Mouse (Mus musculus) midbrain, embryonic 13.5 days (tissue): ENCODE results near the gene Timm10. TPM values are rescaled to one million over a fixed set of nuclear protein-coding genes. Genes with fewer than 3 reads are reported as not detected.

Source experiments
- ATAC-seq: fragments of 200-750 bp; cut with Nextera tagmentation; 2 replicates; pipeline ENCODE4 v1.8.0; 2017; ENCODE audit warnings: mild to moderate bottlenecking, moderate TSS enrichment, moderate library complexity
- H3K27ac ChIP-seq: fragments of 300-500 bp; sonication (generic); 2 replicates; pipeline ENCODE4 v1.5.1; 2015; ENCODE audit warnings: inconsistent platforms, mild to moderate bottlenecking, moderate library complexity
- H3K27me3 ChIP-seq: fragments of 300-500 bp; sonication (generic); 2 replicates; pipeline ENCODE4 v1.6.1; 2015; ENCODE audit warnings: mild to moderate bottlenecking, inconsistent platforms
- H3K36me3 ChIP-seq: fragments of 300-500 bp; sonication (generic); 2 replicates; pipeline ENCODE4 v1.6.1; 2015; ENCODE audit warnings: mild to moderate bottlenecking, inconsistent platforms
- H3K4me1 ChIP-seq: fragments of 300-500 bp; sonication (generic); replicated peaks from 2 replicates; pipeline ENCODE4 v1.6.1; 2015; ENCODE audit warnings: inconsistent platforms
- H3K4me2 ChIP-seq: fragments of 300-500 bp; sonication (generic); replicated peaks from 2 replicates; pipeline ENCODE4 v1.6.1; 2015; ENCODE audit warnings: moderate library complexity, mild to moderate bottlenecking, inconsistent platforms
- H3K4me3 ChIP-seq: fragments of 300-500 bp; sonication (generic); replicated peaks from 2 replicates; pipeline ENCODE4 v1.5.1; 2015; ENCODE audit warnings: mild to moderate bottlenecking, inconsistent platforms
- H3K9ac ChIP-seq: fragments of 300-500 bp; sonication (generic); replicated peaks from 2 replicates; pipeline ENCODE4 v1.6.1; 2015; ENCODE audit warnings: mild to moderate bottlenecking, inconsistent platforms
- H3K9me3 ChIP-seq: fragments of 300-500 bp; sonication (generic); 2 replicates; pipeline ENCODE4 v1.6.1; 2016; ENCODE audit warnings: mild to moderate bottlenecking, inconsistent platforms
- WGBS: fragments of 180-500 bp; shearing (Covaris S2); methylation state at CpG from one replicate; pipeline ENCODE4 v1.1.7; 2015; 5-methylcytosine and 5-hydroxymethylcytosine counted together
- polyA plus RNA-seq: library from polyadenylated mRNA; unstranded; fragments of >200 nt; fragmentation: Nextera tagmentation; extraction: Ambion mirVana; gene quantifications from 2 replicates; pipeline ENCODE4 v1.2.1, GENCODE M21; 2015

The Timm10 gene
- 53.6 and 54.5 TPM in 2 replicates for polyA plus RNA-seq

GRCm38 (mm10) chr2:84826488-84827282 is at the start of gene Timm10:
TSS of gene Timm10 (plus strand) at chr2:84826997.
- WGBS, result under 1% methylated on average over 34 of the region's 34 CpGs
- H3K4me1 ChIP-seq, result peaks cover 16% of the 10 kb centered on the region
- peaks cover 11% of the 10 kb centered on the region for H3K27me3 ChIP-seq
- H3K9ac ChIP-seq, result peak within 1 kb of the TSS; percentile 81
- ATAC-seq, result peak; percentile 94
- no peaks in the 10 kb centered on the region for H3K9me3 ChIP-seq
- peak within 1 kb of the TSS; percentile 100 for H3K4me2 ChIP-seq
- 0 out of 2 replicates have a peak within 1 kb of the TSS, but pooled peaks have one; percentile 9 for H3K27ac ChIP-seq
- peak within 1 kb of the TSS; percentile 94 for H3K4me3 ChIP-seq
- H3K36me3 ChIP-seq, result peaks cover 12% of the 10 kb centered on the region

- Histone ChIP-seq H3K27ac (no peak overlapping the region; the same call in 1 of the 2 replicates), H3K9me3 (no peaks in the 10 kb centered on the region), H3K4me3 (no peak overlapping the region), H3K4me2 (no peak overlapping the region), H3K4me1 (peaks cover 20% of the 10 kb centered on the region), H3K9ac (no peak overlapping the region), H3K36me3 (no peaks in the 10 kb centered on the region), H3K27me3 (no peaks in the 10 kb centered on the region)
- WGBS, result 62% methylated on average over 3 of the region's 3 CpGs
- ATAC-seq, result no peak
Observed at GRCm38 (mm10) chr2:84777706-84778105, 49.1 kb upstream of the Timm10 start.

- Histone ChIP-seq H3K27ac (no peak overlapping the region), H3K4me3 (no peak overlapping the region), H3K4me2 (no peak overlapping the region), H3K36me3 (no peaks in the 10 kb centered on the region), H3K27me3 (no peaks in the 10 kb centered on the region), H3K9ac (no peak overlapping the region), H3K4me1 (peaks cover 7% of the 10 kb centered on the region), H3K9me3 (no peaks in the 10 kb centered on the region)
- no peak for ATAC-seq
- WGBS, result 57% methylated on average over 6 of the region's 6 CpGs
Observed at GRCm38 (mm10) chr2:84779210-84779609, 47.6 kb upstream of the Timm10 start.

GRCm38 (mm10) chr2:84783315-84783714 is 43.5 kb upstream of the Timm10 start:
- Histone ChIP-seq H3K9me3 (no peaks in the 10 kb centered on the region), H3K4me1 (no peaks in the 10 kb centered on the region), H3K36me3 (no peaks in the 10 kb centered on the region), H3K9ac (no peak overlapping the region), H3K27me3 (no peaks in the 10 kb centered on the region), H3K4me3 (no peak overlapping the region), H3K27ac (no peak overlapping the region), H3K4me2 (no peak overlapping the region)
- no peak for ATAC-seq
- 93% methylated on average over 1 of the region's 1 CpGs for WGBS

- no peaks in the 10 kb centered on the region for H3K27me3 ChIP-seq
- no peaks in the 10 kb centered on the region for H3K36me3 ChIP-seq
- no peak overlapping the region for H3K9ac ChIP-seq
- no peak overlapping the region for H3K4me2 ChIP-seq
- no peak for ATAC-seq
- H3K9me3 ChIP-seq, result no peaks in the 10 kb centered on the region
- H3K27ac ChIP-seq, result no peak overlapping the region
- no peak overlapping the region for H3K4me3 ChIP-seq
- no peaks in the 10 kb centered on the region for H3K4me1 ChIP-seq
- 81% methylated on average over 3 of the region's 3 CpGs for WGBS
Observed at GRCm38 (mm10) chr2:84783840-84784566, 42.8 kb upstream of the Timm10 start.

GRCm38 (mm10) chr2:84788316-84788715 is 38.5 kb upstream of the Timm10 start:
- no peaks in the 10 kb centered on the region for H3K36me3 ChIP-seq
- 80% methylated on average over 3 of the region's 3 CpGs for WGBS
- no peak overlapping the region for H3K4me2 ChIP-seq
- H3K27me3 ChIP-seq, result no peaks in the 10 kb centered on the region
- H3K9ac ChIP-seq, result no peak overlapping the region
- H3K9me3 ChIP-seq, result no peaks in the 10 kb centered on the region
- H3K27ac ChIP-seq, result no peak overlapping the region
- ATAC-seq, result no peak
- H3K4me1 ChIP-seq, result no peaks in the 10 kb centered on the region
- H3K4me3 ChIP-seq, result no peak overlapping the region

GRCm38 (mm10) chr2:84790418-84790817 is 36.4 kb upstream of the Timm10 start:
- no peaks in the 10 kb centered on the region for H3K36me3 ChIP-seq
- no peak overlapping the region for H3K4me2 ChIP-seq
- no peaks in the 10 kb centered on the region for H3K27me3 ChIP-seq
- no peak overlapping the region for H3K9ac ChIP-seq
- H3K27ac ChIP-seq, result no peak overlapping the region
- no peaks in the 10 kb centered on the region; the same call in 1 of the 2 replicates for H3K9me3 ChIP-seq
- no peaks in the 10 kb centered on the region for H3K4me1 ChIP-seq
- WGBS, result 55% methylated on average over 9 of the region's 9 CpGs
- H3K4me3 ChIP-seq, result no peak overlapping the region
- ATAC-seq, result no peak

- Histone ChIP-seq H3K27ac (no peak overlapping the region), H3K27me3 (no peaks in the 10 kb centered on the region), H3K9me3 (no peaks in the 10 kb centered on the region; the same call in 1 of the 2 replicates), H3K9ac (no peak overlapping the region), H3K4me1 (no peaks in the 10 kb centered on the region), H3K4me3 (no peak overlapping the region), H3K4me2 (no peak overlapping the region), H3K36me3 (no peaks in the 10 kb centered on the region)
- 87% methylated on average over 3 of the region's 3 CpGs for WGBS
- no peak for ATAC-seq
Observed at GRCm38 (mm10) chr2:84792516-84792915, 34.3 kb upstream of the Timm10 start.

- H3K4me3 ChIP-seq, result no peak overlapping the region
- no peak for ATAC-seq
- WGBS, result 96% methylated on average over 3 of the region's 3 CpGs
Observed at GRCm38 (mm10) chr2:84793154-84793553, 33.6 kb upstream of the Timm10 start.

GRCm38 (mm10) chr2:84793871-84794270 is 32.9 kb upstream of the Timm10 start:
- Histone ChIP-seq H3K4me2 (no peak overlapping the region), H3K9me3 (no peaks in the 10 kb centered on the region; the same call in 1 of the 2 replicates), H3K27me3 (no peaks in the 10 kb centered on the region), H3K4me1 (no peaks in the 10 kb centered on the region; the same call in 1 of the 2 replicates), H3K9ac (no peak overlapping the region), H3K27ac (no peak overlapping the region), H3K4me3 (no peak overlapping the region), H3K36me3 (no peaks in the 10 kb centered on the region)
- WGBS, result 86% methylated on average over 3 of the region's 3 CpGs
- no peak for ATAC-seq

More at GRCm38 (mm10) chr2:84793154-84793553, 33.6 kb upstream of the Timm10 start:
- H3K4me1 ChIP-seq, result no peaks in the 10 kb centered on the region
- H3K27me3 ChIP-seq, result no peaks in the 10 kb centered on the region
- no peaks in the 10 kb centered on the region; the same call in 1 of the 2 replicates for H3K9me3 ChIP-seq
- H3K36me3 ChIP-seq, result no peaks in the 10 kb centered on the region
- no peak overlapping the region for H3K4me2 ChIP-seq
- no peak overlapping the region for H3K27ac ChIP-seq
- H3K9ac ChIP-seq, result no peak overlapping the region

GRCm38 (mm10) chr2:84797833-84798492 is 28.8 kb upstream of the Timm10 start:
- peak; percentile 69 for ATAC-seq
- Histone ChIP-seq H3K9ac (peak overlapping the region; percentile 70), H3K27ac (no peak overlapping the region), H3K4me2 (peak overlapping the region; percentile 97), H3K9me3 (no peaks in the 10 kb centered on the region; the same call in 1 of the 2 replicates), H3K27me3 (no peaks in the 10 kb centered on the region), H3K36me3 (no peaks in the 10 kb centered on the region), H3K4me3 (peak overlapping the region; percentile 60), H3K4me1 (peaks cover 4% of the 10 kb centered on the region)
- WGBS, result 9% methylated on average over 13 of the region's 13 CpGs
